Mouse (Mus musculus): Measurements from ENCODE around the gene Emc4.

DNA sequence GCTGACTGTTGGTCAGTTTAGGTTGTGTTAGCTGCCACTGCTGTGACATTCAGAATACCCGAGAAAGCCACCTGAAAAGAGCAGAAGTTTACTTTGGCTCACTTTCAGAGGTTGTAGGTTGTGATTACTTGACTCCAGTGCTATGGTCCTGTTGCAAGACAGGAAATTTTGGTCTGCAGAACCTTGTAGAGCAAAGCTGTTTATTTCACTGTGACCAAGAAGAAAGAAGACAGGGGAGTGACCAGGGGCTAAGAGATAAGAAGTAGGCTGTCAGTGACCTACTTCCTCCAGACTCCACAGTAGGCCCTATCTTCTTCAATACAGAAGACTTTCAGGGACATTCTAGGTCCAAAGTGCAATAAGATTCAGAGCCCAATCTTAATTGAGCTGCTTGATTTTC, 28.8 kb upstream of the Emc4 start:
- TF ChIP-seq CTCF (IDR thresholded peaks at IDR 0.05; ENCODE audit: low read depth, low read length) = no peak
- TF ChIP-seq EP300 (IDR thresholded peaks at IDR 0.05; ENCODE audit: insufficient read depth, low read depth, low read length) = no peak
